Mouse (Mus musculus) kidney, embryonic 15.5 days (tissue): ENCODE results near the gene Cntrl. TPM values are rescaled to one million over a fixed set of nuclear protein-coding genes. Genes with fewer than 3 reads are reported as not detected.

Source experiments
- ATAC-seq: fragments of 200-750 bp; cut with Nextera tagmentation; replicated peaks from 2 replicates; pipeline ENCODE4 v1.8.0; 2017; ENCODE audit warnings: moderate TSS enrichment; ENCODE audit not compliant: low FRiP score
- H3K27ac ChIP-seq: fragments of 300-500 bp; sonication (generic); 2 replicates; pipeline ENCODE4 v1.5.1; 2015; ENCODE audit warnings: mild to moderate bottlenecking, inconsistent platforms
- H3K27me3 ChIP-seq: fragments of 300-500 bp; sonication (generic); 2 replicates; pipeline ENCODE4 v1.6.1; 2015; ENCODE audit warnings: inconsistent platforms
- H3K36me3 ChIP-seq: fragments of 300-500 bp; sonication (generic); 2 replicates; pipeline ENCODE4 v1.6.1; 2015; ENCODE audit warnings: inconsistent platforms
- H3K4me1 ChIP-seq: fragments of 300-500 bp; sonication (generic); 2 replicates; pipeline ENCODE4 v1.6.1; 2015; ENCODE audit warnings: inconsistent platforms
- H3K4me2 ChIP-seq: fragments of 300-500 bp; sonication (generic); 2 replicates; pipeline ENCODE4 v1.6.1; 2015; ENCODE audit warnings: moderate library complexity, mild to moderate bottlenecking, inconsistent platforms
- H3K4me3 ChIP-seq: fragments of 300-500 bp; sonication (generic); replicated peaks from 2 replicates; pipeline ENCODE4 v1.5.1; 2015; ENCODE audit warnings: mild to moderate bottlenecking, inconsistent platforms
- H3K9ac ChIP-seq: fragments of 300-500 bp; sonication (generic); 2 replicates; pipeline ENCODE4 v1.6.1; 2015; ENCODE audit warnings: mild to moderate bottlenecking, inconsistent platforms
- H3K9me3 ChIP-seq: fragments of 300-500 bp; sonication (generic); replicated peaks from 2 replicates; pipeline ENCODE4 v1.6.1; 2016; ENCODE audit warnings: inconsistent platforms
- WGBS: fragments of 180-500 bp; shearing (Covaris S2); methylation state at CpG from one replicate; pipeline ENCODE4 v1.1.7; 2015; ENCODE audit warnings: mixed read lengths; 5-methylcytosine and 5-hydroxymethylcytosine counted together
- polyA plus RNA-seq: library from polyadenylated mRNA; unstranded; fragments of >200 nt; fragmentation: Nextera tagmentation; extraction: Ambion mirVana; gene quantifications from 2 replicates; pipeline ENCODE4 v1.2.1, GENCODE M21; 2015

The Cntrl gene
- polyA plus RNA-seq, 1 experiment from 2014 or later: 26.6 TPM

DNA sequence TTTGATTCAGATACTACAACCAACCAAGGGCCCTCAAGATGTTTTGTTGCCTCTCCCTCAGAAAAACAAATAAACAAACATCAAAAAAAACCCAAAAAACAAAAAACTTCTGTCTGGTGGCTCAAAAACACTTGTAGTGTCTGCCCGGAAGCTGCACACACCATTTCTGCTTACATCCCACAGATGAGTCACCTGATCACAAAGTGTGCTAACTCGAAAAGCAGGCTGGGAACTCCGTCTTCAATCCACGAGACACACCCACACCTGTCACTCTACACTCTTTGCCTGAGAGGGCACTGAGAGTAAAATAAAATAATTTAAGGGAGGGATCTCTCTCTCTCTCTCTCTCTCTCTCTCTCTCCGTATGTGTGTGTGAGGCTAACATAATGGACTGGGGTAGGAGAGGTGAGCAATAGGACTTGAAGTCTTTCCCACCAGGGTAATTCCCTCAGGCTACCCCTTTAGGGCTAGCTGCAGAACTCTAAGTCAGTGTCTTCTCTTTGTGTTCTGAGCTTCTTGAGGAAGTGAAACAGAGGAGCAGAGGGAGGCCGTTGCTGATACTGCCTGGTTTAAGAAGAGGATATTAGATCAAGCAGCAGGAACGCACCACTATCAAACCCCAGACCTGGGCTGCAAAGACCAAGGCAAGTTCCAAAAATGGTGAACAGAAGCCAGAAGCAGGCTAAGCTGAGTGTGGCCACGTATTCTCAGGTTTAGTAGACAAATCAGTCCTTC lies 99.8 kb downstream of the Cntrl start:
- Histone ChIP-seq H3K27ac (no peak overlapping the region), H3K4me3 (no peak overlapping the region), H3K9me3 (no peaks in the 10 kb centered on the region), H3K4me2 (no peak overlapping the region), H3K4me1 (peaks cover 7% of the 10 kb centered on the region; the same call in 1 of the 2 replicates), H3K27me3 (no peaks in the 10 kb centered on the region), H3K36me3 (no peaks in the 10 kb centered on the region), H3K9ac (no peak overlapping the region)
- ATAC-seq: no peak
- 66% methylated on average over 8 of the region's 8 CpGs for WGBS

DNA sequence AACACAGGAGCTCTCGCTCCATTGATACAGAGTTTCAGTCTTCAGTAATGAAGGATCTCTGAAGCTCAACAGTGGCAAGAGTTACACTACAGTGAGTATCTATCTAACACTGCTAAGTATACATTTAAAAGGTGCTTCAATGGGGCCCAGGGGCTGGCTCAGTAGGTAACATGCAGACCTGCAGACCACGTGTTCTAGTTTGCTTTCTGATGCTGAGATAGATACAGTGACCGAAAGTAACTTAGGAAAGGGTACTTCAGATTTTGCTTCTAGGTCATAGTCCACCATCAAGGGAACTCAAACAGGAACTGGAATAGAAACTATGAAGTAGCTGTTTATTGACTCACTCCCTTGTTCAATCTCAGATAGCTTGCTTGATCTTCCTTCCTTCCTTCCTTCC lies 102.4 kb downstream of the Cntrl start:
- Histone ChIP-seq H3K4me3 (no peak overlapping the region), H3K36me3 (no peaks in the 10 kb centered on the region), H3K4me1 (peaks cover 24% of the 10 kb centered on the region), H3K4me2 (no peak overlapping the region), H3K9me3 (no peaks in the 10 kb centered on the region), H3K27ac (no peak overlapping the region), H3K27me3 (no peaks in the 10 kb centered on the region), H3K9ac (no peak overlapping the region)
- 82% methylated on average over 3 of the region's 3 CpGs for WGBS
- no peak for ATAC-seq

DNA sequence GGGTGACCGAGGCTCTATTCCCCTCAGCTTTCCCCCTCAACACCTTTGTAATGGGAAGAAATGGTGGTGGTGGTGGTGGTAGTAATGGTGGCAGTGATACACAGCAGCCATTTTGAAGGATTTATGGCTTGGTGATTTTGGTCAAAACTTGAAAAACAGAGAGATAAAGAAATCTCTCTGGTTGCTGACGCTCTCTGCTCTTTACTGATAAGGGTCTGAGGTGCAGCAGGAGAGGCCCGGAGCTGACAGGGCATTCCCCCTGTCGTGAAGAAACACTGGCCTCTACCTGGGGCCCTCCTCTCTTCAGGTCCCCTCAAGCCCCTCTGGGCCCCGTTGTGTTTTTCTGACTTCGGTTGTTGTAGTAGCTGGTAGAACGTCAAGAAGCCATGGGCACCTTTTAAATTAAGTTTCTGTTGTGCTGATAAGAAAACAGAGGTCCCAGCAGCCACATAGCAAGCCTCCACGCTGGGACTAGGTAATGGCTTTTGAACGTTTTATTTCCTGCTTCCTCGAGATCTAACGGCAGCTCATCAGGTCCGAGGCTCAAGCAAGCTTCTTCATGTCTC lies 104.1 kb downstream of the Cntrl start:
- Histone ChIP-seq H3K27ac (no peak overlapping the region), H3K9ac (no peak overlapping the region), H3K4me1 (peaks cover 23% of the 10 kb centered on the region), H3K36me3 (no peaks in the 10 kb centered on the region), H3K9me3 (no peaks in the 10 kb centered on the region), H3K4me3 (no peak overlapping the region), H3K4me2 (no peak overlapping the region), H3K27me3 (no peaks in the 10 kb centered on the region)
- no peak for ATAC-seq
- 75% methylated on average over 12 of the region's 12 CpGs for WGBS

DNA sequence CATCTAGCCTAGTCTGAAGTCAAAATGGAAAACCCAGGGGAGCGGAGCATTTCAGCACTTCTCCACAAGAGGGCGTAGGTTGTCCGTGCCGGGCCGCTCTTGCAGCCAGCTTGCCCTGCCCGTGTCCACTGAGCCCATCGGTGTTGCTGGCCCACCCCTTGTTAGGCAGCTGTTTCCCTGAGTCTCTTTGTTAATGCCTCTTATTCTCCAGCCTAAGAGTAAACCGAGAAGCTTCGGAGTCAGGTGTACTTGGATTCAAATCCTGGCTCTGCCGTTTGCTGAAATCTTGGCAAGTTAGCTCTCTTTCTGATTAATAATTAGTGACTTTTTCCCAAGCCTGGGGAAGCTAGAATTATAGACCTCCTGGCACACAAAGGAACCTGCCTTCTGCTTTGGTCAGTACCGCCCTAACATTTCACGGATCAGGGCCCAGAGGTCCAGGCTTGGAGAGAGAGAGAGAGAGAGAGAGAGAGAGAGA lies 105.6 kb downstream of the Cntrl start:
- Histone ChIP-seq H3K9ac (no peak overlapping the region), H3K4me3 (no peak overlapping the region), H3K36me3 (no peaks in the 10 kb centered on the region), H3K9me3 (no peaks in the 10 kb centered on the region), H3K4me1 (peaks cover 23% of the 10 kb centered on the region), H3K27ac (peak overlapping the region; percentile 78), H3K27me3 (no peaks in the 10 kb centered on the region), H3K4me2 (peak overlapping the region; percentile 52)
- peak; percentile 89 for ATAC-seq
- 4% methylated on average over 12 of the region's 12 CpGs for WGBS

DNA sequence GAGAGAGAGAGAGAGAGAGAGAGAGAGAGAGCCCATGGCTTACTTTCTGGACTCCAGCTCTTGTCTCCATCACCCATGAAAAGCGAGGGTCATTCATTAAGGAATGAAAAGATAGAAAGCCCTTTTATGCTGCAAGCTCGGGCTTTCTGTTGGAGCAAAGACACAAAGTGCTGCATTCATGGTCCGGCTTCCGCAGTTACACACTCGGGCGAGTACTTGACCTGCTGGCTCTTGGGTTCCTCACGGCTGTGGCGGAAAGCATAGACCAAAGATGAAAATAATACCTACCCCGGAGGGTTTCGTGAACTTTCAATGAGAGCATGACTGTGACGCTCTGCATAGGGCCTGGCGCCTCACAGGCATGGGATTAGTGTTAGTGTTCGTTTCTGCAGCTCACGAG lies 106.1 kb downstream of the Cntrl start:
- H3K36me3 ChIP-seq: no peaks in the 10 kb centered on the region
- H3K27me3 ChIP-seq: no peaks in the 10 kb centered on the region
- H3K9ac ChIP-seq: no peak overlapping the region
- H3K9me3 ChIP-seq: no peaks in the 10 kb centered on the region
- peak overlapping the region; percentile 78 for H3K27ac ChIP-seq
- H3K4me2 ChIP-seq: peak overlapping the region; percentile 52
- 47% methylated on average over 14 of the region's 14 CpGs for WGBS
- no peak overlapping the region for H3K4me3 ChIP-seq
- ATAC-seq: peak; percentile 40; the same call in 1 of the 2 replicates
- H3K4me1 ChIP-seq: peaks cover 23% of the 10 kb centered on the region

DNA sequence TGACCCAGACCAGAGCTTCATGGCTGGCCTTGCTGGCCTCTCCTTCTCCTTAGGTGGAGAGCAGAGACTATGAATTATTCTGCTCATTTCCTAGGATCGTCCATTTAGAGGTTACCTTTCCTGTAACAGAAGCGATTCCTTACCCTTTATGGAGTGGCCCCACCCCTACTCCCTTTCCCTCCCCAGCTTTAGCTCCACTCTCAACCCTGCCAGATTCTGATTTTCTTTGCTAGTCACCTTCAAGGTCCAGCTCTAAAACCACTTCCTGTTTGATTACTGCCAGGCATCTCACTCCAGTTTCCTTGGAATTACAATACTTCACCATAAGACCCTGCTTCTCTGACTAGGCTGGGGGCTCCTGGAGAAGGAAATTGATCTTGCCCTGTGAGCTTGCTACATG lies 107.4 kb downstream of the Cntrl start:
- H3K27ac ChIP-seq: no peak overlapping the region
- H3K36me3 ChIP-seq: no peaks in the 10 kb centered on the region
- ATAC-seq: no peak
- peaks cover 23% of the 10 kb centered on the region for H3K4me1 ChIP-seq
- H3K27me3 ChIP-seq: no peaks in the 10 kb centered on the region
- H3K4me3 ChIP-seq: no peak overlapping the region
- H3K9me3 ChIP-seq: no peaks in the 10 kb centered on the region
- H3K4me2 ChIP-seq: no peak overlapping the region
- no peak overlapping the region for H3K9ac ChIP-seq
- WGBS: 74% methylated on average over 2 of the region's 2 CpGs

DNA sequence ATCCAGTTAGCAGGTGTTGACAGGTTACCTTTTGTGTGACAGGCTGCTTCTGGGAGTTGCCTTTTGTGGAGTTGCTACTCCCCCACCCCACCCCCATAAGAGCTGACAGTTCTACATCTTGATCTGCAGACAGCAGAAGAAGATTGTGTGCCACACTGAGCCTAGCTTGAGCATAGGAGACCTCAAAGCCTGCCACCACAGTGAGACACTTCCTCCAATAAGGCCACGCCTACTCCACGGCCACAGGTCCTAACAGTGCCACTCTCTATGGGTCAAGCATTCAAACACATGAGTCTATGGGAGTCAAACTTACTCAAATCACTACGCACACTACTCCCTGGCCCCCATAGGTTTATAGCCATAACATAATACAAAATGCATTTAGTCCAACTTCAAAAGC lies 109.4 kb downstream of the Cntrl start:
- no peaks in the 10 kb centered on the region for H3K27me3 ChIP-seq
- WGBS: 97% methylated on average over 3 of the region's 3 CpGs
- no peak overlapping the region for H3K9ac ChIP-seq
- H3K9me3 ChIP-seq: no peaks in the 10 kb centered on the region
- peaks cover 24% of the 10 kb centered on the region for H3K4me1 ChIP-seq
- no peak for ATAC-seq
- no peak overlapping the region for H3K4me3 ChIP-seq
- no peak overlapping the region for H3K4me2 ChIP-seq
- no peak overlapping the region for H3K27ac ChIP-seq
- H3K36me3 ChIP-seq: no peaks in the 10 kb centered on the region

DNA sequence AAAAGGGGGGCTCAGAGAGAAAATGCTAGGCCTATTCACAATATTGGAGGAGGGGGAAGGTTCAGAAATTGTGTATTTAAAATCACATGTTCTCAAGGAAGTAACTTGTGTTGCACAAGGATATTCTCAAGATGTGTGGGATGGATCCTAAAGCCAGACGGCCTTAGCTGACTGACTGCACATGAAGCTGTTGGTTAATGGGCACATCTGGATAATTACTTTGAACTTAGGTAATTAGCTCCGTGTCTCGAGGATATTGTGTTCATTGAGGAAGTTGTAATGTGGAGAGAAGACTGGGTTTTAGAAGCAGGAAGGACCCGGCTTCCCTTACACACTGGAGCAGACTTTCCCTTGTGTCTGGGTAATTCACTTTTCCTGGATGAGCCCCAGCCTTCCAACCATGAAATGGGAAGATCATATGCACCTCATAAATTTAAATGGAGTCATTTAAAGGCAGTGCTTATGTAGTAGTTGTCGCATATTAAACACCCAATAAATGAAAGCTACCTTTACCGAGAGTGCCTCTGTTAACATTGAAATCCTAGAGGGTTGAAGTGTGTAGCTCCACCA lies 113.6 kb downstream of the Cntrl start:
- WGBS: 27% methylated on average over 6 of the region's 6 CpGs
- Histone ChIP-seq H3K4me1 (peaks cover 6% of the 10 kb centered on the region; the same call in 1 of the 2 replicates), H3K9ac (no peak overlapping the region), H3K4me2 (no peak overlapping the region), H3K4me3 (no peak overlapping the region), H3K27me3 (no peaks in the 10 kb centered on the region), H3K36me3 (no peaks in the 10 kb centered on the region), H3K27ac (no peak overlapping the region), H3K9me3 (no peaks in the 10 kb centered on the region)
- 0 out of 2 replicates have a peak, but pooled peaks have one; percentile 29 for ATAC-seq

DNA sequence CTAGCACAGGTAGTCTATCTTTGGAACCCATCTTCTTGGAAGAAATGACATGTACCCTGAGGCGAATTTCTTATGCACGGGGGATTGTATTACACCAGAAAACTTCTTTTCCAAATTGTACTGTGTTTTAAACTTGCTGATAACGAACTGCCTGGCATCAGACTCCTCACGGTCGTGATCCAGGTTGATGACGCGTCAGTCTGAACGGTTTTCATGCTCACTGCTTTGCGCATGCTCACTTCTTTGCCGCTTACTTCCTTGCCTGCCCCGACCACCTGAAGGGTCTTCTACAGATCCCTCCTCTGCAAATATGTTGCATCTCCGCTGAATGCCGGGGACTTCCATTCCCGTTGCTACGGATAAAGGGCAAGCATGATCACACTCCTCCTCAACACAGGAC lies 115.0 kb downstream of the Cntrl start:
- no peaks in the 10 kb centered on the region for H3K36me3 ChIP-seq
- no peak overlapping the region for H3K9ac ChIP-seq
- 85% methylated on average over 15 of the region's 15 CpGs for WGBS

DNA sequence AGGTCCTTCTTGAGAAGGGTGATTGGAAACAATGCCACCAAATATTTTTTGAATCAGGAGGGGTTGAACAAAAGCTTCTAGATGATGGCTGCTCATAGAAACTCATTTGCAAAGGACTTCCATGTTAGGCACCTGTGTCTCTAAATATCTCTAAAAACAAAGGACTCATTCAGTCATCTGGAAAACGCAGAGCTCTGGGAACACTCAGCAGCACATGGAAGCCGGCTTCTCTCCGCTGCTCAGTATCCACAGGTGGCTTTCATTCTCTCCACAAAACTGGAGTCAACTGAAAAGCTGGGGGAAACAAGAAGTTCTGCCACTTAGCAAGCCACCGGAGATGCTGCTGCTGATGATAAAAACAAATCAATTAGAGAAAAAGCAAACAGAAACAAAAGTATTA lies 118.9 kb downstream of the Cntrl start:
- H3K9me3 ChIP-seq: no peaks in the 10 kb centered on the region
- no peaks in the 10 kb centered on the region for H3K36me3 ChIP-seq
- no peak overlapping the region for H3K4me2 ChIP-seq
- ATAC-seq: no peak
- WGBS: 73% methylated on average over 4 of the region's 4 CpGs
- H3K27ac ChIP-seq: no peak overlapping the region
- peaks cover 21% of the 10 kb centered on the region for H3K4me1 ChIP-seq
- H3K4me3 ChIP-seq: no peak overlapping the region
- H3K27me3 ChIP-seq: no peaks in the 10 kb centered on the region
- H3K9ac ChIP-seq: no peak overlapping the region

More for the DNA sequence above, 115.0 kb downstream of the Cntrl start:
- Histone ChIP-seq H3K4me1 (peaks cover 6% of the 10 kb centered on the region; the same call in 1 of the 2 replicates), H3K27me3 (no peaks in the 10 kb centered on the region), H3K4me2 (no peak overlapping the region), H3K9me3 (no peaks in the 10 kb centered on the region), H3K27ac (no peak overlapping the region), H3K4me3 (no peak overlapping the region)
- no peak for ATAC-seq
